Mouse (Mus musculus): Measurements from ENCODE around the gene Cbx5. TPM values are rescaled to one million over a fixed set of nuclear protein-coding genes. Genes with fewer than 3 reads are reported as not detected.

The Cbx5 gene
- polyA plus RNA-seq, 1 experiment from 2014 or later, result 27.8 TPM

- no peak overlapping the region for H3K9ac ChIP-seq (replicated peaks; ENCODE audit: low read depth)
- WGBS, result 84% methylated on average over 7 of the region's 7 CpGs
- no peaks in the 10 kb centered on the region for H3K36me3 ChIP-seq (ENCODE audit: insufficient read depth, low read length)
- H3K9me3 ChIP-seq (ENCODE audit: low read length), result no peaks in the 10 kb centered on the region
- no peak for TF ChIP-seq EP300 (IDR thresholded peaks at IDR 0.05)
- TF ChIP-seq CTCF (IDR thresholded peaks at IDR 0.05), result no peak
- H3K4me1 ChIP-seq (ENCODE audit: insufficient read depth, low read depth, low read length), result no peaks in the 10 kb centered on the region
- H3K27ac ChIP-seq (ENCODE audit: low read length), result no peak overlapping the region
- no peaks in the 10 kb centered on the region for H3K27me3 ChIP-seq (replicated peaks; ENCODE audit: insufficient read depth, low read length)
- no peak for ATAC-seq
- no peak overlapping the region for H3K4me2 ChIP-seq (replicated peaks; ENCODE audit: low read depth, low read length)
- DNase-seq (ENCODE audit: low spot score), result no peak
- H3K4me3 ChIP-seq (ENCODE audit: low read depth, low read length), result no peak overlapping the region
Observed at GRCm38 (mm10) chr15:103190083-103190482, 49.5 kb downstream of the Cbx5 start.

- H3K36me3 ChIP-seq (ENCODE audit: insufficient read depth, low read length), result no peaks in the 10 kb centered on the region
- H3K27ac ChIP-seq (ENCODE audit: low read length), result no peak overlapping the region
- H3K4me1 ChIP-seq (ENCODE audit: insufficient read depth, low read depth, low read length), result peaks cover 6% of the 10 kb centered on the region; the same call in 1 of the 2 replicates
- H3K9me3 ChIP-seq (ENCODE audit: low read length), result no peaks in the 10 kb centered on the region
- no peak overlapping the region for H3K9ac ChIP-seq (replicated peaks; ENCODE audit: low read depth)
- no peak overlapping the region for H3K4me3 ChIP-seq (ENCODE audit: low read depth, low read length)
- ATAC-seq (no peak), DNase-seq (ENCODE audit: low spot score) (no peak)
- no peak for TF ChIP-seq EP300 (IDR thresholded peaks at IDR 0.05)
- TF ChIP-seq CTCF (IDR thresholded peaks at IDR 0.05), result no peak
- WGBS, result 74% methylated on average over 6 of the region's 6 CpGs
- H3K4me2 ChIP-seq (replicated peaks; ENCODE audit: low read depth, low read length), result no peak overlapping the region
- H3K27me3 ChIP-seq (replicated peaks; ENCODE audit: insufficient read depth, low read length), result 0 out of 2 replicates have a peak, but pooled peaks cover 4% of the 10 kb centered on the region
Observed at GRCm38 (mm10) chr15:103187803-103188202, 51.8 kb downstream of the Cbx5 start.

GRCm38 (mm10) chr15:103185462-103186198 lies 54.0 kb downstream of the Cbx5 start:
- TF ChIP-seq EP300 (IDR thresholded peaks at IDR 0.05), result no peak
- peak; percentile 82 for TF ChIP-seq CTCF (IDR thresholded peaks at IDR 0.05)
- no peak overlapping the region for H3K9ac ChIP-seq (replicated peaks; ENCODE audit: low read depth)
- WGBS, result 44% methylated on average over 19 of the region's 19 CpGs
- H3K36me3 ChIP-seq (ENCODE audit: insufficient read depth, low read length), result no peaks in the 10 kb centered on the region
- no peaks in the 10 kb centered on the region for H3K9me3 ChIP-seq (ENCODE audit: low read length)
- 0 out of 2 replicates have a peak, but pooled peaks cover 6% of the 10 kb centered on the region for H3K27me3 ChIP-seq (replicated peaks; ENCODE audit: insufficient read depth, low read length)
- peaks cover 6% of the 10 kb centered on the region; the same call in 1 of the 2 replicates for H3K4me1 ChIP-seq (ENCODE audit: insufficient read depth, low read depth, low read length)
- 0 out of 2 replicates have a peak, but pooled peaks have one; percentile 25 for ATAC-seq
- no peak overlapping the region for H3K4me3 ChIP-seq (ENCODE audit: low read depth, low read length)
- DNase-seq (ENCODE audit: low spot score), result peak; percentile 65
- H3K4me2 ChIP-seq (replicated peaks; ENCODE audit: low read depth, low read length), result no peak overlapping the region
- no peak overlapping the region for H3K27ac ChIP-seq (ENCODE audit: low read length)

- Histone ChIP-seq H3K27me3 (replicated peaks; ENCODE audit: insufficient read depth, low read length) (peaks cover 15% of the 10 kb centered on the region; the same call in 1 of the 2 replicates), H3K27ac (ENCODE audit: low read length) (no peak overlapping the region), H3K4me3 (ENCODE audit: low read depth, low read length) (peak overlapping the region; percentile 31; the same call in 1 of the 2 replicates), H3K4me2 (replicated peaks; ENCODE audit: low read depth, low read length) (peak overlapping the region; percentile 73), H3K9me3 (ENCODE audit: low read length) (no peaks in the 10 kb centered on the region), H3K9ac (replicated peaks; ENCODE audit: low read depth) (no peak overlapping the region), H3K4me1 (ENCODE audit: insufficient read depth, low read depth, low read length) (peaks cover 6% of the 10 kb centered on the region; the same call in 1 of the 2 replicates), H3K36me3 (ENCODE audit: insufficient read depth, low read length) (no peaks in the 10 kb centered on the region)
- ATAC-seq (0 out of 2 replicates have a peak, but pooled peaks have one; percentile 1), DNase-seq (ENCODE audit: low spot score) (no peak)
- TF ChIP-seq CTCF (IDR thresholded peaks at IDR 0.05) (peak; percentile 49), EP300 (IDR thresholded peaks at IDR 0.05) (no peak)
- WGBS, result 9% methylated on average over 25 of the region's 25 CpGs
Observed at GRCm38 (mm10) chr15:103183651-103184610, 55.7 kb downstream of the Cbx5 start.

GRCm38 (mm10) chr15:103183135-103183534 lies 56.5 kb downstream of the Cbx5 start:
- ATAC-seq (peak; percentile 55), DNase-seq (ENCODE audit: low spot score) (peak; percentile 78)
- H3K4me2 ChIP-seq (replicated peaks; ENCODE audit: low read depth, low read length), result peak overlapping the region; percentile 73
- H3K4me3 ChIP-seq (ENCODE audit: low read depth, low read length), result peak overlapping the region; percentile 31
- TF ChIP-seq EP300 (IDR thresholded peaks at IDR 0.05), result no peak
- peak; percentile 79 for TF ChIP-seq CTCF (IDR thresholded peaks at IDR 0.05)
- H3K36me3 ChIP-seq (ENCODE audit: insufficient read depth, low read length), result no peaks in the 10 kb centered on the region
- H3K27me3 ChIP-seq (replicated peaks; ENCODE audit: insufficient read depth, low read length), result peaks cover 22% of the 10 kb centered on the region; the same call in 1 of the 2 replicates
- no peak overlapping the region for H3K9ac ChIP-seq (replicated peaks; ENCODE audit: low read depth)
- H3K9me3 ChIP-seq (ENCODE audit: low read length), result no peaks in the 10 kb centered on the region
- no peak overlapping the region for H3K27ac ChIP-seq (ENCODE audit: low read length)
- 1% methylated on average over 21 of the region's 21 CpGs for WGBS
- peaks cover 6% of the 10 kb centered on the region; the same call in 1 of the 2 replicates for H3K4me1 ChIP-seq (ENCODE audit: insufficient read depth, low read depth, low read length)

Measured in lung, postnatal 0 days (tissue).